Mouse (Mus musculus) embryonic fibroblast, embryonic 13.5 days (primary cell): ENCODE measurements around the gene Cish.

Source experiments
- CTCF ChIP-seq: IDR thresholded peaks from 2 replicates; pipeline ENCODE4 v1.5.1; 2011; ENCODE audit warnings: mild to moderate bottlenecking, control low read depth, low read length, moderate library complexity, borderline replicate concordance; ENCODE audit not compliant: insufficient read depth
- POLR2A ChIP-seq: IDR thresholded peaks from 2 replicates; pipeline ENCODE4 v1.6.1; 2011; ENCODE audit warnings: low read depth, mild to moderate bottlenecking, control low read depth, low read length, moderate library complexity

- TF ChIP-seq CTCF (no peak), POLR2A (no peak)
Observed at GRCm38 (mm10) chr9:107334356-107334755, 38.5 kb downstream of the Cish start.
